Mouse (Mus musculus) c-Kit-positive CD71-positive TER-119-positive erythroid progenitor cells, embryonic 14.5 days (primary cell): Measurements from ENCODE around the gene Aco1.

Experiments used
- DNase-seq: peaks from one replicate; pipeline ENCODE4 v3.0.0-alpha.2; 2013; ENCODE audit warnings: low spot score

Aco1 gene

GRCm38 (mm10) chr4:40157500-40158223 is 14.8 kb downstream of the Aco1 start:
- DNase-seq = no peak

DNA sequence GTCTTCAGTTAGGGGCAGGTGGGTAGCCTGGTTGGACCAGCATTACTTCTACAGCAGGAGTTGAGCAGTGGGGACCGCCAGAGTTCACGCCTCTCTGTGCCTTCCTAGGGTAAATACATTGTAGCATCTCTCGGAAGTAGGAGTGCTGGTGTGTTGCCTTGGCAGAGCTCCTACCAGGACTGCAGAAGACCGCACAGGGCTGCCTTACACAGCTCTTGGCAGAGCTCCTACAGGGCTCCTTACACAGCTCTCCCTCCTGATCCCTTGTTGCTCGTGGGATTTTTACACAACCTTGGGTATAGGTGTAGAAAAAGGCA is 15.3 kb downstream of the Aco1 start:
- no peak for DNase-seq

GRCm38 (mm10) chr4:40160591-40161434 is 17.9 kb downstream of the Aco1 start:
- no peak for DNase-seq

- DNase-seq = no peak
Observed at GRCm38 (mm10) chr4:40163646-40164045, 20.8 kb downstream of the Aco1 start.

DNA sequence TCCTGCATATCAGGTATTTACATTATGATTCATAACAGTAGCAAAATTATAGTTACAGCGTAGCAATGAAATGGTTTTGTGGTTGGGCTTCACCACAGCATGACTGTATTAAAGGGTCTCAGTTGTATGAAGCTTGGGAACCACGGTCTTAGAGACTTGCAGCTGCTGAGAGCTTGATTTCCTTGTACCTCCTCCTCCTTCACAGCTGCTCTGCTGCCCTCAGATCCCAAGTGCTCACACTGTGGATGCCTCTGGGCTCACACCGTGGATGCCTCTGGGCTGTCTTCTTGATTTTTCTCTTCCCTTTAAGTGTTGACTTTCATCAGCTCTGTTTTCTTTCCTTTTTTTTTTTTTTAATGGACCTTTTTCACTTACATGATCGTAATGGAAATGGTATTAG is 28.6 kb downstream of the Aco1 start:
- no peak for DNase-seq

- DNase-seq = no peak
Observed at GRCm38 (mm10) chr4:40172336-40172735, 29.5 kb downstream of the Aco1 start.

GRCm38 (mm10) chr4:40174321-40174720 is 31.4 kb downstream of the Aco1 start:
- DNase-seq = no peak

- no peak for DNase-seq
Observed at GRCm38 (mm10) chr4:40178584-40178983, 35.7 kb downstream of the Aco1 start.

DNA sequence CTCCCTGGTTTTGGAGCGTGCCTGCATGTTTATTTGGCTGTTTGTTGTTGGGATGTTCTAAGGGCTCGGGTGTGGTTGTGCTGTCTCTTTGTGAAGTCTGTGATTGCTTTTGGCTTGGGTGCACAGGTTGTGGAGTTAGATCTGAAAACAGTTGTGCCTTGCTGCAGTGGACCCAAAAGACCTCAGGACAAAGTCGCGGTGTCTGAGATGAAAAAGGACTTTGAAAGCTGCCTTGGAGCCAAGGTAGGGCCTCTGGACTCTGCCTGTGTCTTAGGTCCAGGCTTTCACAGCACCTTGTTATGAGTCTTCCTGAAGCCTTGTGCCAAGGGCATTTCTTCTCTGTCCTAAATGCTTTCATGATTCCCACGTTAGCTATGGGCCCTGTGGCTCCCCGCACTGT is 37.2 kb downstream of the Aco1 start:
- no peak for DNase-seq

DNA sequence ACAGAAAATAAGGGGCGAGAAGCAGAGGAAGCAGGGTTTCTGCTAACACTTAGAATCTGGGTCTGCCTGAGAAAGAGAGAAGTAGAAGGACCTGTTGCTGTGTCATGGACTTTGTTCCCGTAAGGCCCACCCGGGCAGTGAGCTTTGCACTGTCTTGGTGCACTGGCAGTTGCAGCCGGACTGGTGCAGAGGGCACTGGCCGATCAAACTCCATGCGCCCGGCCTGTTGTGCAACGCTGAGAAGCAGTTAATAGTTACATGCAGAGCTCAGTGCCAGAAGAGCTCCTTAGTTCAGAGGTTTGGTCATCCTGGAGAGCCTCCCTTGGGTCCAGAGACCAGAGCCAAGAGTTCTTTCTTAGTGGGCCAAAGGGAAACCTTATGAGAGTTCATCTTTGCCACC is 38.8 kb downstream of the Aco1 start:
- DNase-seq = no peak

DNA sequence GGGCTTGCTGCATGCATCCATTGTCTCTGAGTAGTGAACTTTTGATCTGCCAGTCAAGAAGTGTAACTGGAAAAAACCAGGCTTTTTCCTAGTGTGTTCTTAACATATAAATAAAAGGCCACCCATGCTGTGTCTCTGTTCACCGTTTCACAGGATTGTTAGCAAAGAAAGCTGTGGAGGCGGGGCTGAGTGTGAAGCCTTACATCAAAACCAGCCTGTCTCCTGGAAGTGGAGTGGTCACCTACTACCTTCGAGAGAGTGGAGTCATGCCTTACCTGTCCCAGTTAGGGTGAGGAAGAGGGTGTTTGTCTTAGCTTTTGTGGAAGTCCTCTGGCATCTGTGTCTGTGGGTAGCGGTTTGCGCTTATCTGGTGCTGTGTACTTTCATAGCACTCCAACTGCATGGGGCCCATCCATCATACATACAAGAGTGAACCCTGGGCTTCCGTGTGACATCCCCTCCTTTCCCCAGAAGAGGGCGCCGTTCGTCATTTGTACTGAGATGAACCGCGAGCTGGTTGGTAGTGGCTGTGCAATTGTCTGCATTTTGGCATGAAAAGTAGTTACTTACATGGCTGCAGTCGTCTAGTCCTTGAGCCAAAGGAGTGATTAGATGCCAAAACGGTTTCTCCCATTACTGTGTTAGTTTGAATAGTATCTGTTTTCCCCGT is 39.9 kb downstream of the Aco1 start:
- peak; percentile 48 for DNase-seq

DNA sequence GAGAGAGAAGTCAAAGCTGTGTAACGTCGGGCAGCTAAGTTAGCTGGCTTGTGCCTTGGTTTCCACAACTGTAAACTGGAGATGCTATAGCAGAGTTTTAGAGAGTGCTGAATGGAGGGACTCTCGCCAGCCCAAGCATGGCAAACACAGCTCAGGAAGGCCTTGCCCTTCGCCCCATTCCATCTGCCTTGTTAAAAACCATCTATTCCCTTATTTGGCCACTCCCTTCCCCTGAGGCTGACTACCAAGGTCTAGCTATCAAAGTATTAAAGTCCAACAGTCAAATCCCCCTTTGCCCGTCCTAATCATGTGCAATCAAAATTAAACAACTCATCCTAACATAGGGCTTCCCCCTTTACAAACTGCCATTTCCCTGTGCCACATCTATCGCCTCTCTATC is 40.9 kb downstream of the Aco1 start:
- DNase-seq = no peak

DNA sequence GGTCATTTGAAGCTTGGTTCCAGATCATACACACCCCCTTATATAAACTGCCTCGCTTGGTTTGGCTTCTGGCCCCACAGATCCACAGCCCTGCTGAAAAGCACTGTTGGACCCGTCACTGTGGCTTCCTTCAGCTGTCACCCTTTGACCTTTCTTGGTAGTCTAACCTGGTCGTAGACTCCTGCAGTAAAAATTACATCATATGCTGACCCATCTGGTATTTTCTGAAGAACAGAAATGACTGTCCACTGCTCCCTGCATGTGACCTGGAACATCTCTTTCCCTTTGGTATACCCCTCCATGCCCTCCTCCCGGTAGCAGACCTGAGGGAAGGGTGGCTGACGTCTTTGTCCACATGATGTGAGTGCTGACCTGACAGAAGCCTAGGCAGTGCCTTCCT is 41.6 kb downstream of the Aco1 start:
- no peak for DNase-seq

DNA sequence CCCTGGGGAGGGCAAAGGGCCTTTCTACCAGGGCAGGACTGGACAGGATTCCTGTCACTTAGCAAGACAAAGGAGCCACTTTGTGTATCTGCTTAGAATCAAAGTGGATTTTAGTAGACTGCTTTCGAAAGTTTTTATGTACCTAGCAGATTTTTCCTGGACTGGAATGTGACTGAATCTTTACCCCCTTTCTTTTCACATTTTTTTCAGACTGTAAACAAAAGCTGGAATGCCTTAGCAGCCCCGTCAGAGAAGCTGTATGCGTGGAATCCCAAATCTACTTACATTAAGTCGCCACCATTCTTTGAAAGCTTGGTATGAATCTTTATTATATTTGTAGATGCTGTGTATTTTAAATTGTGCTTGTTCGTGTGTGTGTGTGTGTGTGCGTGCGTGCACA is 45.1 kb downstream of the Aco1 start:
- DNase-seq = no peak

DNA sequence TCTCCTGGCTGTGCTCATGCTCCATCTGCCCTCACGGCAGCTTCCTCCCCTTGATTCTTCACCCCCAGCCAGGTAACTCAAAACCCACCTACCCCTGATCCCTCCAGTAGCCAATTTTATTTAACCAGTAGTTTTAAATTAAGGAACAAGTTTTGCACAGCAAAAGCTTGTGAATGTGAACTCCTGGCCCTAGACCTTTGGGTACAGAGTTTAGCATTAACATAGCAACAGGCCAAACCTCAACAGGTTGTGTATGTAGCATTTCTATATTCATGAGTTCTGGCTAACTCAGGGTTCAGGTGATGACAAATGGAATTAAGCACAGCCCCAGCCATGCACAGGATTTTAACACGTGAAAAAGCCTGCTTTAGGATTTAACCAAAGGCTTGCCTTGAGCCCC is 49.4 kb downstream of the Aco1 start:
- no peak for DNase-seq

DNA sequence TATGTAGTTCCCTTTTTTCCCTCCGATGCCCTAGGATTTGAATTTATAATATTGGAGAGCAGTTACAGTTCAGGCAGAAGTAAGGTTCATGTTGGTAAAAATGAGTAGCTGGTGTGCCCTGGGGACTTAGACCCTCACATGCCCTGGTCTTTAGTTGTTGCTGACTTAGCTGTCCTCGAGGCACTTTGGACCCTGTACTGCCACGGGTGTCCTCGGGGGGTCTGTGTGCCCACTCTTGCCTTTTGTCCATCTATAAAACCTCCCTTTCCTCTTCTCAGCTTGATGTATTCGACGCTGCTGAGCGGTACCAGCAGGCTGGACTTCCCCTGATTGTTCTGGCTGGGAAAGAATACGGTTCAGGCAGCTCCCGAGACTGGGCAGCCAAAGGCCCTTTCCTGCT is 50.6 kb downstream of the Aco1 start:
- DNase-seq = no peak

DNA sequence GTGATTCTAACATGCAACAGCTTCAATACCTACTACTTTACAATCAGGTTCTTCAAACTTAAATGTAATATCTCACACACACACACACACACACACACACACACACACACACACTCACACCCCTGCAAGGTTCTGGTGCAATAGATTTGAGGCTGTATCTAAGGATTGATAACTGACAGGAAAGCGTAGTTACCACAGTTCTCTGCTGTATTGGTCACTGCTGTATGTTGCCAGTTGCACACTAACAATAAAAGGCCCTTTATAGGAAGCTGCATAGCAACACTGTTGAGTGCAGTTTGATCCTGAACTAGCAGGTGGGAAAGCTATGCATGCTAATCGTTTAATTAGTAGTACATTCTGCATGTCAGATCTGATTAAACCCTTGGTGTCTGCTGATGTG is 52.5 kb downstream of the Aco1 start:
- no peak for DNase-seq

- DNase-seq = no peak
Observed at GRCm38 (mm10) chr4:40202205-40202604, 59.3 kb downstream of the Aco1 start.

DNA sequence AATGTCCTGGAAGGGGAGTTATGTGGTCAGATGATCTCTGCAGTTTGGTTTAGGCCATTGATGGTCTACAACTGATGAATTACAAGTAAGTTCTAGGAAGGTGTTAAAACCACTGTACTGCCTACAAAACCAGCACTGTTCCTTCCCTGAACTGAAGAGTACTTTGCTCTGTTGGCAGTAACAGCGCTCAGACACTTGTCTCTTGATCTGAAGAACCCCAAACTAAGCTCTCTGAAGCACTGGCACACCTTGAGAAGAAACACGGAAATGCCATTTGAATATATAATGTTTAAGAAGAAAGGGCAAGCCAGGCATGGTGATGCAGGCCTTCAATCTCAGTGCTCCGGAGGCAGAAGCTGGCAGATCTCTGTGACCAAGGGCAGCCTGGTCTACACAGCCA is 61.5 kb downstream of the Aco1 start:
- DNase-seq = no peak

DNA sequence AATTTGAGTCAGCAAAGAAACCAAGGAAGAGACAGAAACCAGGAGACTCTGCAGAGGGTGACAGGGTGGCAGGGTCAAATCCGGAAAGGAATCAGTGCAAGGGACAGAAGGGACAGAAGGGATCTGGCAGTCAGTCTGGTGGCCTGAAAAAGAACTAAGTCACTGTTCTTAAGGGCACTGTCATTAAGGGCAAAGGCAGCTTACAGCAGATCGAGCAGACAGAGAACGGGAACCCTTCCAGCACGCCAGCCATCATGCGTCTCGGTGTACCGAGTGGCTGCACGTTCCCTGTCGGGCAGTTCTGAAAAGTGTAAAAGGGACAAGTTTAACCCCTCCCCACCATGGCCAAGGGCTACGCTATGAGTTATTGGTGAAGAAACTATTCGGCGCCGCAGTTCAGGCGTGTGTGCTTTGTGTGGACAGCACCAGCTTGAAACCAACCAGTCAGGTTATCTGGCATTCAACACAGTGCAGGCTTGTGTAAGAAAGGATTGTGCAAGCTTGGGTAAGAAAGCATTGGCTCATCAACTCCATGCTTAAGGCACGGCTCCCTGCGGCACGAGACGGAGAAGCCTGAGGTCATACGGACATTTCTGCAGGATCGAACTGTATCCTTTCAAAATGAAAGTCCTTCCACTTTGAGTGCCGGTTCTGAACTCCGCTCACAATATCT is 62.5 kb downstream of the Aco1 start:
- no peak for DNase-seq

GRCm38 (mm10) chr4:40207701-40208100 is 64.8 kb downstream of the Aco1 start:
- no peak for DNase-seq

GRCm38 (mm10) chr4:40212177-40212576 is 69.3 kb downstream of the Aco1 start:
- DNase-seq = no peak

- no peak for DNase-seq
Observed at GRCm38 (mm10) chr4:40217910-40218309, 75.0 kb downstream of the Aco1 start.
